Mouse (Mus musculus) stomach, postnatal 0 days (tissue): ENCODE results near the gene Dhx32. TPM values are rescaled to one million over a fixed set of nuclear protein-coding genes. Genes with fewer than 3 reads are reported as not detected.

ENCODE experiments used
- ATAC-seq: fragments of 200-750 bp; cut with Nextera tagmentation; 2 replicates; pipeline ENCODE4 v1.8.0; 2017; ENCODE audit not compliant: low FRiP score, low TSS enrichment
- DNase-seq: peaks from one replicate; pipeline ENCODE4 v3.0.0-alpha.2; 2016; ENCODE audit warnings: low spot score
- H3K27ac ChIP-seq: fragments of 300-500 bp; sonication (generic); replicated peaks from 2 replicates; pipeline ENCODE4 v1.5.1; 2014; ENCODE audit warnings: mild to moderate bottlenecking, control low read depth
- H3K27me3 ChIP-seq: fragments of 300-500 bp; sonication (generic); 2 replicates; pipeline ENCODE4 v1.6.1; 2014; ENCODE audit warnings: low read length; ENCODE audit not compliant: control insufficient read depth, insufficient read depth
- H3K36me3 ChIP-seq: fragments of 300-500 bp; sonication (generic); 2 replicates; pipeline ENCODE4 v1.6.1; 2014; ENCODE audit warnings: low read length, mixed read lengths; ENCODE audit not compliant: control insufficient read depth, insufficient read depth
- H3K4me1 ChIP-seq: fragments of 300-500 bp; sonication (generic); replicated peaks from 2 replicates; pipeline ENCODE4 v1.6.1; 2014; ENCODE audit warnings: antibody characterized with exemption; ENCODE audit not compliant: control insufficient read depth, insufficient read depth
- H3K4me2 ChIP-seq: fragments of 300-500 bp; sonication (generic); replicated peaks from 2 replicates; pipeline ENCODE4 v1.6.1; 2014; ENCODE audit warnings: low read depth, mild to moderate bottlenecking, control low read depth, moderate library complexity
- H3K4me3 ChIP-seq: fragments of 300-500 bp; sonication (generic); 2 replicates; pipeline ENCODE4 v1.5.1; 2014; ENCODE audit warnings: low read depth, low read length, control low read depth
- H3K9ac ChIP-seq: fragments of 300-500 bp; sonication (generic); 2 replicates; pipeline ENCODE4 v1.6.1; 2014; ENCODE audit warnings: mild to moderate bottlenecking, low read length, control low read depth, mixed read lengths
- H3K9me3 ChIP-seq: fragments of 300-500 bp; sonication (generic); 2 replicates; pipeline ENCODE4 v1.6.1; 2016; ENCODE audit warnings: low read length; ENCODE audit not compliant: control insufficient read depth
- CTCF ChIP-seq: IDR thresholded peaks from 2 replicates; pipeline ENCODE4 v1.5.1; 2016; ENCODE audit warnings: antibody characterized with exemption, low read depth, mild to moderate bottlenecking, moderate library complexity
- EP300 ChIP-seq: optimal IDR thresholded peaks from 2 replicates; pipeline ENCODE3; 2016; ENCODE audit warnings: antibody characterized with exemption
- WGBS: fragments of 180-500 bp; shearing (Covaris S2); extraction: QIAGEN DNeasy Blood & Tissue Kit; methylation state at CpG from one replicate; pipeline ENCODE4 v1.1.7; 2014; 5-methylcytosine and 5-hydroxymethylcytosine counted together
- polyA plus RNA-seq: library from polyadenylated mRNA; unstranded; fragments of >200 nt; fragmentation: Nextera tagmentation; extraction: Ambion mirVana; gene quantifications from 2 replicates; pipeline ENCODE4 v1.2.1, GENCODE M21; 2015

Dhx32 gene
- polyA plus RNA-seq, 1 experiment from 2014 or later: 57.6 TPM

- Histone ChIP-seq H3K36me3 (peaks cover 3% of the 10 kb centered on the region; the same call in 1 of the 2 replicates), H3K9ac (no peak overlapping the region), H3K9me3 (no peaks in the 10 kb centered on the region), H3K4me2 (no peak overlapping the region), H3K27me3 (no peaks in the 10 kb centered on the region), H3K4me1 (no peaks in the 10 kb centered on the region), H3K27ac (no peak overlapping the region), H3K4me3 (no peak overlapping the region)
- WGBS: 72% methylated on average over 11 of the region's 11 CpGs
- TF ChIP-seq CTCF: no peak
- TF ChIP-seq EP300: no peak
- ATAC-seq: no peak
- DNase-seq: no peak
Observed at GRCm38 (mm10) chr7:133730324-133731191, 52.0 kb downstream of the Dhx32 start.

GRCm38 (mm10) chr7:133729351-133729750 lies 53.2 kb downstream of the Dhx32 start:
- Histone ChIP-seq H3K4me1 (no peaks in the 10 kb centered on the region), H3K27ac (no peak overlapping the region), H3K9me3 (no peaks in the 10 kb centered on the region), H3K4me3 (no peak overlapping the region), H3K9ac (no peak overlapping the region), H3K4me2 (no peak overlapping the region), H3K27me3 (no peaks in the 10 kb centered on the region), H3K36me3 (peaks cover under 1% of the 10 kb centered on the region; the same call in 1 of the 2 replicates)
- 74% methylated on average over 5 of the region's 5 CpGs for WGBS
- ATAC-seq (no peak), DNase-seq (no peak)
- TF ChIP-seq EP300: no peak
- no peak for TF ChIP-seq CTCF

GRCm38 (mm10) chr7:133727027-133727426 lies 55.5 kb downstream of the Dhx32 start:
- 83% methylated on average over 6 of the region's 6 CpGs for WGBS
- H3K36me3 ChIP-seq: peaks cover 4% of the 10 kb centered on the region; the same call in 1 of the 2 replicates
- DNase-seq (no peak), ATAC-seq (no peak)
- no peaks in the 10 kb centered on the region for H3K27me3 ChIP-seq
- H3K9me3 ChIP-seq: no peaks in the 10 kb centered on the region
- no peak for TF ChIP-seq CTCF
- no peak for TF ChIP-seq EP300
- H3K27ac ChIP-seq: no peak overlapping the region
- no peaks in the 10 kb centered on the region for H3K4me1 ChIP-seq
- H3K4me3 ChIP-seq: no peak overlapping the region
- H3K9ac ChIP-seq: no peak overlapping the region
- H3K4me2 ChIP-seq: no peak overlapping the region

GRCm38 (mm10) chr7:133725571-133725970 lies 57.0 kb downstream of the Dhx32 start:
- H3K27me3 ChIP-seq: no peaks in the 10 kb centered on the region
- no peaks in the 10 kb centered on the region for H3K9me3 ChIP-seq
- TF ChIP-seq CTCF (no peak), EP300 (no peak)
- H3K36me3 ChIP-seq: peaks cover 14% of the 10 kb centered on the region
- no peaks in the 10 kb centered on the region for H3K4me1 ChIP-seq
- no peak overlapping the region for H3K4me2 ChIP-seq
- H3K9ac ChIP-seq: no peak overlapping the region
- DNase-seq: no peak
- H3K4me3 ChIP-seq: no peak overlapping the region
- H3K27ac ChIP-seq: no peak overlapping the region
- no peak for ATAC-seq
- WGBS: 71% methylated on average over 10 of the region's 10 CpGs

GRCm38 (mm10) chr7:133724844-133725243 lies 57.7 kb downstream of the Dhx32 start:
- Histone ChIP-seq H3K9me3 (no peaks in the 10 kb centered on the region), H3K4me3 (no peak overlapping the region), H3K36me3 (peaks cover 19% of the 10 kb centered on the region), H3K27ac (no peak overlapping the region), H3K4me2 (no peak overlapping the region), H3K4me1 (no peaks in the 10 kb centered on the region), H3K9ac (no peak overlapping the region), H3K27me3 (no peaks in the 10 kb centered on the region)
- WGBS: 84% methylated on average over 10 of the region's 10 CpGs
- no peak for DNase-seq
- no peak for ATAC-seq
- TF ChIP-seq EP300 (no peak), CTCF (no peak)

- WGBS: 88% methylated on average over 11 of the region's 11 CpGs
- no peaks in the 10 kb centered on the region for H3K27me3 ChIP-seq
- DNase-seq (no peak), ATAC-seq (no peak)
- no peak overlapping the region for H3K27ac ChIP-seq
- no peak overlapping the region for H3K4me2 ChIP-seq
- TF ChIP-seq CTCF (no peak), EP300 (no peak)
- no peaks in the 10 kb centered on the region for H3K4me1 ChIP-seq
- no peak overlapping the region for H3K4me3 ChIP-seq
- peaks cover 25% of the 10 kb centered on the region for H3K36me3 ChIP-seq
- H3K9ac ChIP-seq: no peak overlapping the region
- no peaks in the 10 kb centered on the region for H3K9me3 ChIP-seq
Observed at GRCm38 (mm10) chr7:133720616-133721015, 61.9 kb downstream of the Dhx32 start.
